Mouse (Mus musculus) midbrain, embryonic 16.5 days (tissue): ENCODE measurements at regions not wholly inside any gene's neighbourhood (a gene's known extent, or its start where the extent isn't known, plus 50 kb on each side); places are given as distances from the start of the nearest gene placed in this dataset.

Experiments used
- ATAC-seq: fragments of 200-750 bp; cut with Nextera tagmentation; 2 replicates; pipeline ENCODE4 v1.8.0; 2017; ENCODE audit warnings: moderate TSS enrichment
- H3K27ac ChIP-seq: fragments of 300-500 bp; sonication (generic); 2 replicates; pipeline ENCODE4 v1.5.1; 2014; ENCODE audit warnings: mild to moderate bottlenecking, low read length, mixed read lengths
- H3K27me3 ChIP-seq: fragments of 300-500 bp; sonication (generic); 2 replicates; pipeline ENCODE4 v1.6.1; 2014; ENCODE audit warnings: low read depth, low read length, mixed read lengths; ENCODE audit not compliant: control insufficient read depth, insufficient read depth
- H3K36me3 ChIP-seq: fragments of 300-500 bp; sonication (generic); 2 replicates; pipeline ENCODE4 v1.6.1; 2014; ENCODE audit warnings: mild to moderate bottlenecking, low read length, moderate library complexity, mixed read lengths; ENCODE audit not compliant: control insufficient read depth, insufficient read depth
- H3K4me1 ChIP-seq: fragments of 300-500 bp; sonication (generic); 2 replicates; pipeline ENCODE4 v1.6.1; 2014; ENCODE audit warnings: mild to moderate bottlenecking, low read length, mixed read lengths; ENCODE audit not compliant: control insufficient read depth, insufficient read depth
- H3K4me2 ChIP-seq: fragments of 300-500 bp; sonication (generic); 2 replicates; pipeline ENCODE4 v1.6.1; 2014; ENCODE audit warnings: mild to moderate bottlenecking, low read length, mixed read lengths
- H3K4me3 ChIP-seq: fragments of 300-500 bp; sonication (generic); 2 replicates; pipeline ENCODE4 v1.5.1; 2014; ENCODE audit warnings: low read depth, mild to moderate bottlenecking, low read length, moderate library complexity, mixed read lengths
- H3K9ac ChIP-seq: fragments of 300-500 bp; sonication (generic); 2 replicates; pipeline ENCODE4 v1.6.1; 2014; ENCODE audit warnings: low read depth, low read length, mixed read lengths
- H3K9me3 ChIP-seq: fragments of 300-500 bp; sonication (generic); replicated peaks from 2 replicates; pipeline ENCODE4 v1.6.1; 2014; ENCODE audit warnings: mild to moderate bottlenecking, low read length, mixed read lengths; ENCODE audit not compliant: control insufficient read depth, poor library complexity, severe bottlenecking
- WGBS: fragments of 180-500 bp; shearing (Covaris S2); extraction: QIAGEN DNeasy Blood & Tissue Kit; methylation state at CpG from one replicate; pipeline ENCODE4 v1.1.7; 2014; 5-methylcytosine and 5-hydroxymethylcytosine counted together

DNA sequence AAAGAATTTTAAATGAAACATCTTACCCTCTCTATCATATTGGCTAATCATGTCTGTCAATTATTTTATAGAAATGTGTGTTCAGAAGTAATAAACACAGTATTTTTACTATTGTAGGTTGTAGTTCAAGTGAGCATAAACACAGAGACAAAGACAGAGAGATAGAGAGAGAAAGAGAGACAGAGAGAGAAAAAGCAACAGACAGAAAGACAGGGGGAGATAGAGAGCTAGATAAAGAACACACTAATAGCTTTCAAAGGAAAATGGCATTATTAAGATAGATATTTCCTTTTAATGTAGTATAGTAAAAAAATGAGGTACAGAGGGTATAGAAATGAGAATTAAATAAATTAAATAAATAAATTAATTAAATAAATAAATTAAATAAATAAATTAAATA is 624.4 kb upstream of the Fam84a start:
- H3K27me3 ChIP-seq: no peaks in the 10 kb centered on the region
- no peak overlapping the region for H3K9ac ChIP-seq
- H3K9me3 ChIP-seq: no peaks in the 10 kb centered on the region
- no peaks in the 10 kb centered on the region for H3K4me1 ChIP-seq
- H3K4me3 ChIP-seq: no peak overlapping the region
- H3K4me2 ChIP-seq: no peak overlapping the region
- no peak for ATAC-seq
- no peak overlapping the region for H3K27ac ChIP-seq
- no peaks in the 10 kb centered on the region for H3K36me3 ChIP-seq

DNA sequence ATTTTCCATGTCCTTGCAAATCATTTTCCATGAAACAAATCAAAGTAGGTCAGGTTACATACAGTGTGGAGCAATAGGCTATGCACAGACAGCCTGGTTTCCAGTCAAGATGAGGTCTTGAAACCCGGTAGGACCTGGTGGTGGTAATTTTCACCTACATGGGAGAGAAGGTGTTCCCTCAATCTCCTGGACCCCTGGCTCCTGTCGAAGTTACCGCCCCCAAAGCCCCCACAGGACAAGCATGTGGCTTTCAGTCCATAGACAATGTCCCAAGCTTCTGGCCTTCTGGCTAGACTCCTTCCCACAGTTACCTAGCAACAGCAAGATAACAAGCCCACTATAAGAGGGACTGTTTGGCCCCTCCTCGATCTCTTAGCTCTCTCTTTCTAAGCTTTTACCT is 600.7 kb upstream of the Fam84a start:
- ATAC-seq: no peak
- H3K9ac ChIP-seq: no peak overlapping the region
- WGBS: 76% methylated on average over 4 of the region's 4 CpGs
- no peak overlapping the region for H3K4me2 ChIP-seq
- no peak overlapping the region for H3K4me3 ChIP-seq
- H3K27ac ChIP-seq: no peak overlapping the region
- no peaks in the 10 kb centered on the region for H3K27me3 ChIP-seq
- no peaks in the 10 kb centered on the region for H3K36me3 ChIP-seq
- H3K9me3 ChIP-seq: no peaks in the 10 kb centered on the region
- no peaks in the 10 kb centered on the region; the same call in 1 of the 2 replicates for H3K4me1 ChIP-seq

DNA sequence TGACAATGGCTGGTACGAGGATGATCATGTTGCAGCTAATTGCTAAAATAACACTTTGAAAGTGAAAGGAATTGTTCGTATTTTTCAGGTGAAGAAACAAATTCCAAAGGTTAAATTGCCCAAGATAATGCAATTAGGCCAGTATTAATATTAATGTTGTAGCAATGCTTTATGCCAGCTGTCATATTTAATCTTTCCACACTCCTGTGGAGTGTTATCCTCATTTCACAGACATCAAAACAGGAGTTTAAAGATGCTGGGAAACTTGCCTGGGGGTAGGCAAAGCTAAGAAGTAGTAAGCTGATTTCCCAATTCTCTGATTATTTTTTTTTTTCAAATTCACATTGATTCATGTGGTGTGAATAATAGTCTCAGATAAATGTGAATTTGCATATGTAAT is 595.5 kb upstream of the Fam84a start:
- Histone ChIP-seq H3K4me3 (no peak overlapping the region), H3K9ac (no peak overlapping the region), H3K27ac (no peak overlapping the region), H3K36me3 (no peaks in the 10 kb centered on the region), H3K4me1 (peaks cover 3% of the 10 kb centered on the region; the same call in 1 of the 2 replicates), H3K27me3 (no peaks in the 10 kb centered on the region), H3K9me3 (no peaks in the 10 kb centered on the region), H3K4me2 (no peak overlapping the region)
- 40% methylated on average over 2 of the region's 2 CpGs for WGBS
- peak; percentile 79 for ATAC-seq
